Mouse (Mus musculus) cerebellum, adult 2 months (tissue): ENCODE measurements around the gene Polr2h.

ENCODE experiments used
- CTCF ChIP-seq: fragments of 200-500 bp; IDR thresholded peaks from 2 replicates; pipeline ENCODE4 v1.5.1; 2011; ENCODE audit warnings: low read depth, mild to moderate bottlenecking, control low read depth, low read length, moderate library complexity, borderline replicate concordance; ENCODE audit not compliant: insufficient read depth
- POLR2A ChIP-seq: fragments of 200-500 bp; IDR thresholded peaks from 2 replicates; pipeline ENCODE4 v1.6.1; 2011; ENCODE audit warnings: low read length, control low read depth, borderline replicate concordance; ENCODE audit not compliant: insufficient read depth

DNA sequence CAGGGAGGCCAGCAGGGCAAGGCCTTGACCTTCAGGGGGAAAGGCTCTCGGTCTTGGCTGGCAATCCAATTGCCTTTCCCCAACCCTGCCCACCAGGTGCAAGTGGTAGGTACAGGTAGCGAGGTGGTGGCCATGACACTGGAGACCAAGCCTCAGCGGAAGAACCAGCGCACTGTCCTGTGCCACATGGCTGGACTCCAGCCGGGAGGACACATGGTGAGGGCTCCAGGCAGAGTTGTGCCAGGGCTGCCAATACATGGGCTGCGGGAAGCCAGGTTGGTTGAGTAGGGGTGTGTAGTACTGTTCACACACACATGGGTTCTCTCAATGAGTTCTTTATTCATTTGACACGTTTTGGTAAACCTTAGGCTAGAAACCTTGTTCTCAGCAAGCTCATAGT lies 18.7 kb downstream of the Polr2h start:
- TF ChIP-seq POLR2A (no peak), CTCF (no peak)
